Mouse (Mus musculus): ENCODE results near the gene Kif6.

Kif6 gene

GRCm38 (mm10) chr17:49839243-49839642 is 224.3 kb downstream of the Kif6 start:
- DNase-seq (ENCODE audit: low spot score in 2 of 2) = no peak

- DNase-seq (ENCODE audit: low spot score in 2 of 2) = no peak
These were observed 236.3 kb downstream of the Kif6 start for GRCm38 (mm10) chr17:49851210-49851609.

- peak in 1 of 2 experiments; percentile 3 for DNase-seq (ENCODE audit: low spot score in 2 of 2)
These were observed 237.2 kb downstream of the Kif6 start for GRCm38 (mm10) chr17:49852183-49852582.

- DNase-seq (ENCODE audit: low spot score in 2 of 2) = no peak
These were observed 240.8 kb downstream of the Kif6 start for GRCm38 (mm10) chr17:49855785-49856184.

GRCm38 (mm10) chr17:49860057-49860816 is 245.3 kb downstream of the Kif6 start:
- DNase-seq (ENCODE audit: low spot score in 2 of 2) = no peak

GRCm38 (mm10) chr17:49863597-49863996 is 248.7 kb downstream of the Kif6 start:
- no peak for DNase-seq (ENCODE audit: low spot score in 2 of 2)

GRCm38 (mm10) chr17:49865604-49866003 is 250.7 kb downstream of the Kif6 start:
- DNase-seq (ENCODE audit: low spot score in 2 of 2) = no peak

GRCm38 (mm10) chr17:49866653-49867215 is 251.8 kb downstream of the Kif6 start:
- DNase-seq (ENCODE audit: low spot score in 2 of 2) = no peak

GRCm38 (mm10) chr17:49867321-49868137 is 252.6 kb downstream of the Kif6 start:
- no peak for DNase-seq (ENCODE audit: low spot score in 2 of 2)

GRCm38 (mm10) chr17:49869246-49869645 is 254.3 kb downstream of the Kif6 start:
- no peak for DNase-seq (ENCODE audit: low spot score in 2 of 2)

- DNase-seq (ENCODE audit: low spot score in 2 of 2) = no peak
These were observed 257.4 kb downstream of the Kif6 start for GRCm38 (mm10) chr17:49872305-49872704.

GRCm38 (mm10) chr17:49874746-49875145 is 259.8 kb downstream of the Kif6 start:
- DNase-seq (ENCODE audit: low spot score in 2 of 2) = no peak

- DNase-seq (ENCODE audit: low spot score in 2 of 2) = no peak
These were observed 260.5 kb downstream of the Kif6 start for GRCm38 (mm10) chr17:49875401-49875800.

GRCm38 (mm10) chr17:49875939-49876651 is 261.2 kb downstream of the Kif6 start:
- no peak for DNase-seq (ENCODE audit: low spot score in 2 of 2)

GRCm38 (mm10) chr17:49880919-49881744 is 266.2 kb downstream of the Kif6 start:
- DNase-seq (ENCODE audit: low spot score in 2 of 2) = no peak

GRCm38 (mm10) chr17:49881796-49882195 is 266.9 kb downstream of the Kif6 start:
- DNase-seq (ENCODE audit: low spot score in 2 of 2) = no peak

- no peak for DNase-seq (ENCODE audit: low spot score in 2 of 2)
These were observed 268.3 kb downstream of the Kif6 start for GRCm38 (mm10) chr17:49883136-49883755.

- DNase-seq (ENCODE audit: low spot score in 2 of 2) = no peak
These were observed 270.1 kb downstream of the Kif6 start for GRCm38 (mm10) chr17:49885035-49885434.

GRCm38 (mm10) chr17:49889629-49890028 is 274.7 kb downstream of the Kif6 start:
- no peak for DNase-seq (ENCODE audit: low spot score in 2 of 2)

GRCm38 (mm10) chr17:49890861-49891260 is 275.9 kb downstream of the Kif6 start:
- no peak for DNase-seq (ENCODE audit: low spot score in 2 of 2)

GRCm38 (mm10) chr17:49892390-49892789 is 277.5 kb downstream of the Kif6 start:
- DNase-seq (ENCODE audit: low spot score in 2 of 2) = no peak
